Mouse (Mus musculus): ENCODE data around the gene Vav2.

DNA sequence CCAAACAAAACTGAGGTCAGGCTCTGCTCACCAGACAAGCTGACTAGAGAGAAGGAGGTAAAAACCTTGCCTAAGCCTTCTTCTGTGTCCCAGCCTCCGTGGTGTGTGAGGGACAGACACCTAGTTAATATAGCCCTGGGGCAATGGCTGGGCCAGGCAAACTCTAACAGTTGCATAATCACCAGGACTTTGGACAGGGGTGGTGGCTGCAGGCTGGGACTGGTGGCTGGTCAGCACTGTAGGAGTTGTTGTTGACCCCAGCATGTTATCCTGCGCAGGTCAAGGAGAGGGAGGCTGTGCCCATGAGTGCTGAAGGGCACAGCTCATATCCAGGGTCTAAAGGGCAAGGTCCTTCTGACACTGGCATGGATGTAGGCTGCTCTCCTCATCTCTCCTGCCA lies 178.6 kb downstream of the Vav2 start, which contains the start of gene Sardh:
- TF ChIP-seq CTCF (IDR thresholded peaks at IDR 0.05; ENCODE audit: control insufficient read depth, insufficient read depth, low read length) (no peak), POLR2A (IDR thresholded peaks at IDR 0.05; ENCODE audit: borderline replicate concordance, control insufficient read depth, low read depth, low read length) (no peak)

Data from bone marrow, adult 2 months (tissue).